Mouse (Mus musculus) intestine, postnatal 0 days (tissue): ENCODE measurements at regions not wholly inside any gene's neighbourhood (a gene's known extent, or its start where the extent isn't known, plus 50 kb on each side); places are given as distances from the start of the nearest gene placed in this dataset.
"Not testable (repeated sequence)": the region's sequence is repeated elsewhere in the genome, so short reads cannot be mapped to it uniquely, and the experiment has no call there.

Experiments
- ATAC-seq: fragments of 200-750 bp; cut with Nextera tagmentation; 2 replicates; pipeline ENCODE4 v1.8.0; 2017; ENCODE audit warnings: mild to moderate bottlenecking, moderate TSS enrichment, moderate library complexity
- H3K27ac ChIP-seq: fragments of 300-500 bp; sonication (generic); 2 replicates; pipeline ENCODE4 v1.5.1; 2014; ENCODE audit warnings: mild to moderate bottlenecking, low read depth, low read length, moderate library complexity
- H3K27me3 ChIP-seq: fragments of 300-500 bp; sonication (generic); replicated peaks from 2 replicates; pipeline ENCODE4 v1.6.1; 2014; ENCODE audit warnings: low read length, mixed read lengths; ENCODE audit not compliant: control insufficient read depth, insufficient read depth
- H3K36me3 ChIP-seq: fragments of 300-500 bp; sonication (generic); 2 replicates; pipeline ENCODE4 v1.6.1; 2014; ENCODE audit warnings: mild to moderate bottlenecking, moderate library complexity; ENCODE audit not compliant: control insufficient read depth, insufficient read depth
- H3K4me1 ChIP-seq: fragments of 300-500 bp; sonication (generic); replicated peaks from 2 replicates; pipeline ENCODE4 v1.6.1; 2014; ENCODE audit warnings: antibody characterized with exemption, low read length, mixed read lengths; ENCODE audit not compliant: control insufficient read depth, insufficient read depth
- H3K4me2 ChIP-seq: fragments of 300-500 bp; sonication (generic); replicated peaks from 2 replicates; pipeline ENCODE4 v1.6.1; 2014; ENCODE audit warnings: low read depth, mild to moderate bottlenecking, moderate library complexity
- H3K4me3 ChIP-seq: fragments of 300-500 bp; sonication (generic); 2 replicates; pipeline ENCODE4 v1.5.1; 2014; ENCODE audit warnings: low read depth, low read length
- H3K9ac ChIP-seq: fragments of 300-500 bp; sonication (generic); 2 replicates; pipeline ENCODE4 v1.6.1; 2014; ENCODE audit warnings: mild to moderate bottlenecking, low read depth, low read length
- H3K9me3 ChIP-seq: fragments of 300-500 bp; sonication (generic); 2 replicates; pipeline ENCODE4 v1.6.1; 2016; ENCODE audit warnings: mixed run types; ENCODE audit not compliant: control insufficient read depth
- CTCF ChIP-seq: sonication (generic); IDR thresholded peaks from 2 replicates; pipeline ENCODE4 v1.5.1; 2016; ENCODE audit warnings: low read depth, mild to moderate bottlenecking, control low read depth, antibody characterized with exemption, moderate library complexity
- WGBS: fragments of 180-500 bp; shearing (Covaris S2); extraction: QIAGEN DNeasy Blood & Tissue Kit; methylation state at CpG from one replicate; pipeline ENCODE4 v1.1.7; 2014; 5-methylcytosine and 5-hydroxymethylcytosine counted together

DNA sequence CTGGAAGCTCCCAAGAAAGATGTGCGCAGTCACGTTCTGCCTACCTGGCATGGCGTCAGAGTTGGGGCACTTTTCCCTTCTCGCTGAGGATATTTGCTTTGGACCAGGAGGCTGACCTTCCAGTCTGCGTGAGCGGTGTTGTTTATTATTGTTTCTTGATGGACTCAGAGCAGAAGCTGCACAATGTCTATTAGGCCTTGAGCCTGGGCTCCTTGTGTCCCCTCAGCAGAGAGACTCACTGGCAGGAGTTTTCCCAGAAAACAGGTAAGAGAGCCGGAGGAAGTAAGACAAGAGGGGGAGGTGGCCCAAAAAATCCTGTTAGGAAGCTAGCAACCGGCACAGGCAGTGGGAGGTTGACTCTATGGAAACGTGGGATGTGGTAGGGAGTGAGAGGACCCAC lies 77.6 kb upstream of the Fam174b start:
- H3K27ac ChIP-seq: no peak overlapping the region
- 76% methylated on average over 9 of the region's 9 CpGs for WGBS
- H3K4me3 ChIP-seq: no peak overlapping the region
- TF ChIP-seq CTCF: no peak
- no peaks in the 10 kb centered on the region for H3K9me3 ChIP-seq
- no peaks in the 10 kb centered on the region for H3K27me3 ChIP-seq
- no peaks in the 10 kb centered on the region for H3K4me1 ChIP-seq
- H3K36me3 ChIP-seq: no peaks in the 10 kb centered on the region
- H3K9ac ChIP-seq: no peak overlapping the region
- no peak overlapping the region for H3K4me2 ChIP-seq
- ATAC-seq: no peak

GRCm38 (mm10) chr7:73661901-73662300 lies 78.2 kb upstream of the Fam174b start:
- TF ChIP-seq CTCF: no peak

DNA sequence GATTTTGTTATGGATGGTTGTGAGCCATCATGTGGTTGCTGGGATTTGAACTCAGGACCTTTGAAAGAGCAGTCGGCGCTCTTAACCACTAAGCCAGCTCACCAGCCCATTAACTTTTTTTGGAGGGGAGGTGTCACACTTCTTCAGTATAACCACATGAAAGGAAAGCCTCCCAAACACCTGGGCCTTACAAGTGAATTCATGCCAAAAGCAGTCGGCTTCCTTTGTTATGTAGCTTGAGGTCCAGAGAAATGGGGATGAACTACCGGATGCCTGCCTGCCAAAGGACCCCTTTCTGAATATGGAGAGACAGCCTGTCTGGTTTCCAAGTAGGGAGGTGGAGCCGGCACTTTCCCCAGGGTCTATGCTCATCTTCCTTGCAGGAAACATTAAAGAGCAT lies 80.6 kb upstream of the Fam174b start:
- H3K36me3 ChIP-seq: no peaks in the 10 kb centered on the region
- 88% methylated on average over 5 of the region's 5 CpGs for WGBS
- H3K9ac ChIP-seq: no peak overlapping the region
- TF ChIP-seq CTCF: no peak
- H3K4me1 ChIP-seq: no peaks in the 10 kb centered on the region
- no peak overlapping the region for H3K4me2 ChIP-seq
- no peak overlapping the region for H3K4me3 ChIP-seq
- H3K9me3 ChIP-seq: no peaks in the 10 kb centered on the region
- no peak for ATAC-seq
- no peak overlapping the region for H3K27ac ChIP-seq
- H3K27me3 ChIP-seq: no peaks in the 10 kb centered on the region

More at GRCm38 (mm10) chr7:73661901-73662300, 78.2 kb upstream of the Fam174b start:
- no peak for ATAC-seq
- WGBS: 87% methylated on average over 3 of the region's 3 CpGs
- H3K9me3 ChIP-seq: no peaks in the 10 kb centered on the region
- H3K27me3 ChIP-seq: no peaks in the 10 kb centered on the region
- H3K4me1 ChIP-seq: no peaks in the 10 kb centered on the region
- H3K36me3 ChIP-seq: no peaks in the 10 kb centered on the region
- H3K4me3 ChIP-seq: no peak overlapping the region
- H3K4me2 ChIP-seq: no peak overlapping the region
- no peak overlapping the region for H3K27ac ChIP-seq
- H3K9ac ChIP-seq: no peak overlapping the region

DNA sequence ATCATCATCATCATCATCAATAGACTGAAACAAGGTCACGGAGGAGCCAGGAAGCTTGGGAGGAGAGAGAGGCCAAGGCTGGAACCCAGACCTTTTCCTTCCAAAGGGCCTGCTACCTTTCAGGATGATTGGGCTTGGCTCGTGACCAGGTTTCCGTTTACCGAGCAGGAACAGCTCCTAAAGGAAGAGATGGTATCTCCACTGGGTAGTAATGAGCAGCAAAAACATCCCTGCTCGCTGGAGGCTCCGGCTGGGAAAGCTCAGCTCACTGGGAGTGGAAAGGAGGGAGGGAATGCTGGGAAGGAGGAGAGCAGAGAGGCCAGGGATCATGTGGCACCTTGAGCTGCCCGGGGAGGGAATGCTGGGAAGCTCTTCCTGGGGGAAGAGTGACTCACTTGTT lies 82.8 kb upstream of the Fam174b start:
- H3K9ac ChIP-seq: no peak overlapping the region
- H3K27me3 ChIP-seq: no peaks in the 10 kb centered on the region
- no peak overlapping the region for H3K4me3 ChIP-seq
- no peak for TF ChIP-seq CTCF
- no peak overlapping the region for H3K27ac ChIP-seq
- H3K36me3 ChIP-seq: no peaks in the 10 kb centered on the region
- no peak overlapping the region for H3K4me2 ChIP-seq
- 38% methylated on average over 7 of the region's 7 CpGs for WGBS
- ATAC-seq: no peak
- no peaks in the 10 kb centered on the region for H3K4me1 ChIP-seq
- H3K9me3 ChIP-seq: no peaks in the 10 kb centered on the region

- not testable (repeated sequence) for H3K9me3 ChIP-seq, H3K4me1 ChIP-seq, H3K36me3 ChIP-seq, H3K4me2 ChIP-seq, H3K27me3 ChIP-seq, H3K27ac ChIP-seq, H3K4me3 ChIP-seq, ATAC-seq, H3K9ac ChIP-seq
- WGBS: 96% methylated on average over 16 of the region's 16 CpGs
Measured at GRCm38 (mm10) chr7:73656424-73656795, 83.7 kb upstream of the Fam174b start.

DNA sequence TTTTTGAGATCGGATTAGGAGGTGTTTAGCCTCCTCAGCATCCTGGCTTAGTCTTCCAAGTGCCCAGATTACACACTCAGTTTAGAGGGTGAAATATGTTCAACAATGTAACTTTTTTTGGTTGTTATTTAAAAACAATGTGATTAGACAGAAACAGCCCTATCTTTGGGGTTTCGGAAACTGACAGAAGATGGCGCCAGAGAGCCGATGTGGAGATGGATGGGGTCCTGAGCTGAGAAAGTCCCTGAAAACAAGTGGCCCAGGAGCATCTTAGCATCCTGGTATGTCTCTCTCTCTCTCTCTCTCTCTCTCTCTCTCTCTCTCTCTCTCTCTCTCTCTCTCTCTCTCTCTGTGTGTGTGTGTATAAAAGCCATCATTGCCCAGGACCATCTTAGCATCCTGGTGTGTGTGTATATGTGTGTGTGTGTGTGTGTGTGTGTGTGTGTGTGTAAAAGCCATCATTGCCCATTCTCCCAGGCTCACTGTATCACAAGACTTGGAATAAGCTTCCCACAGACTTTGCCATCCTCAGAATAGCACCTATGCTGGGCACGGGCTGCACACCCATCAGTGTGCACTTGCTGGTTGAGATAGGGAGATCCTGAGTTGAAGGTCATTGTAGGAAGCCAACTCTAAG lies 84.2 kb upstream of the Fam174b start:
- H3K4me2 ChIP-seq: no peak overlapping the region
- peak; percentile 87 for TF ChIP-seq CTCF
- H3K27me3 ChIP-seq: no peaks in the 10 kb centered on the region
- no peaks in the 10 kb centered on the region for H3K36me3 ChIP-seq
- no peak for ATAC-seq
- no peak overlapping the region for H3K4me3 ChIP-seq
- H3K4me1 ChIP-seq: no peaks in the 10 kb centered on the region
- no peak overlapping the region for H3K27ac ChIP-seq
- no peak overlapping the region for H3K9ac ChIP-seq
- no peaks in the 10 kb centered on the region for H3K9me3 ChIP-seq
- 22% methylated on average over 5 of the region's 5 CpGs for WGBS

DNA sequence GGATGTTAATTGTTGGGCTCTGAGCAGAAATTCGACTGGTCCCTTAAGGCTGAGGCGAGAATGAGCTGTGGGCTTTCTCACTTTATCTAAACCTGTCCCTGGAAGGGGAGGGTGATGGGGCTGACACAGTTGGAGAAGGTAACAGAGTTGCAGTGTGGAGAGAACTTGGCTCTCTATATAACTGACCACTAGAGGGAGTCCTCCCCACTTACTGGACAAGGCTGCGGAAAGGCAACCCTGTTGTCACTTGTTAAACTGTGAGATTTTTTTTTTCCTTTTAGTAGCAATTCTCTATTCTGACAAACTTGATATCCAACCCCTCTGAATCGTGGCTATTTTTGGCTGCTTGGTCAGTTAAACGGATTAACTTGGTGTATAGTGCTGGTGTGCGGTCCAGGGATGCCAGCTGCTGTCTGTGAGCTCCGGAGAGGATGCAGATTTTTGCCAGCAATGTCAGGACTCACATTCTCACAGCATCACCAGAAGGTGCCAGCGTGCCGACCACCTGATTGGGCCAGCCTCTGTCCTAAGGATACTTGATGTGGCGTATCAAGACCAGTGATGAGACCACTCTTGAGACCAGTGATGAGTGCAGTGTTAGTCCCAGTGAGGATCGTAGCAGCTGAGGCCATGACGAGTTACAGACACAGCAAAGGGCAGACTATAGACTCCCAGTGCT lies 85.8 kb upstream of the Fam174b start:
- 33% methylated on average over 12 of the region's 12 CpGs for WGBS
- Histone ChIP-seq H3K4me2 (no peak overlapping the region), H3K9me3 (no peaks in the 10 kb centered on the region), H3K27me3 (no peaks in the 10 kb centered on the region), H3K4me3 (no peak overlapping the region), H3K36me3 (no peaks in the 10 kb centered on the region), H3K4me1 (no peaks in the 10 kb centered on the region), H3K9ac (no peak overlapping the region), H3K27ac (no peak overlapping the region)
- TF ChIP-seq CTCF: peak; percentile 89
- ATAC-seq: no peak
